Mouse (Mus musculus) adrenal gland, adult (tissue): Measurements from ENCODE around the gene Vma21-ps.
"Not testable (repeated sequence)": the region's sequence is repeated elsewhere in the genome, so short reads cannot be mapped to it uniquely, and the experiment has no call there.

Source experiments
- DNase-seq, 2 experiments: peaks; one replicate each; pipeline ENCODE4 v3.0.0; 2022 to 2023; ENCODE audit warnings: low spot score in 1 of 2; ENCODE audit not compliant: inconsistent age in 2 of 2

The Vma21-ps gene

DNA sequence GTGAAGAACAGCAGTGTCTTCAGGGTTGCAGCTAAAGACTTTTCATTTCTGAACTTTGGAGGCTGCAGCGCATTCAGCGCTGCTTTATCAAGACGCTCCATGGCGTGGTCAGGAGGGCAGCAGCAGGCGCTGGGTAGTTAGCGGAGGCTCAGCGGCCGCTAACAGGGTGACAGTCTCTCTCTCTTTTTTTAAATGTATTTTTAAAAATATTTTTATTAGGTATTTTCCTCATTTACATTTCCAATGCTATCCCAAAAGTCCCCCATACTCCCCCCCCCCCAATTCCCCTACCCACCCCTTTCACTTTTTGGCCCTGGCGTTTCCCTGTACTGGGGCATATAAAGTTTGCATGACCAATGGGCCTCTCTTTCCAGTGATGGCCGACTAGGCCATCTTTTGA is at the start of gene Vma21-ps:
Gene Vma21-ps, minus strand, starts transcription at position 101 of the 400 bp plus-strand sequence.
- not testable (repeated sequence) for DNase-seq

DNA sequence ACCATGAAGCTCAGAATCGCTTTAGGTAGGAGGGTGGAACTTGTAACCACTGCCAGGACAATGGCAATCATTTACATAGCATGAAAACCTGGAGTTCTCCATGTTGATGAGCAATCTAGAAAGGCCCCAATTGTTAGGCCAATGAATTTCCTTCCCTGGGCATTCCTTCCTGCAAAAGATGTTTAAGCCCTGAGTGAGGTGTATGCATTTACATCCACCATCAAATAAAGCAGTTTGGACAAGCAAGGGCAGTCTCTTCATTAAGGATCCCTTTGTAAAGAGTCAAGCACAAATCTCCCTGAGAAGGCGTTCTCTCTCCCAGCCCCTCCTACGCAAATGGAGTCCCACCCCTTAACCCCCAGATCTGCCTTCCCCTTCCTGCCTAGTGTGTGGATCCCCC is 46.0 kb upstream of the Vma21-ps start:
- DNase-seq = no peak

DNA sequence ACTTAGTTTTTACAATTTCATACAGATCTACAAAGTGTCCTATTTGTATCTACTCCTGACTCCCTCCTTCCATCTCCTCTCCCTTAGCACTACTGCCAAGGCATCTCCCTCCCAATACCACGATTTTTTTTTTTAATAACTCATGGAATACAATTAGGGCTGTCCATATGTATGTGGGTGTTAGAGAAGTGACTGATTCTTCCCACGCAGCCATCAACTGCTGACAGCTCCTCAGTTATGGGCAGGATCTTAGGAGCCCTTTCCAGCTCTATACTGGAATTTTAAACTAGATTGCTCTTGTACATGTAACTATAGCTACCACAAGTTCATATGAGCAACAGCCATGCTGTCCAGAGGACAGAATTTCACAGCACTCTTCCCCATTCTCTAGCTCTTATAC is 33.6 kb upstream of the Vma21-ps start:
- no peak for DNase-seq

DNA sequence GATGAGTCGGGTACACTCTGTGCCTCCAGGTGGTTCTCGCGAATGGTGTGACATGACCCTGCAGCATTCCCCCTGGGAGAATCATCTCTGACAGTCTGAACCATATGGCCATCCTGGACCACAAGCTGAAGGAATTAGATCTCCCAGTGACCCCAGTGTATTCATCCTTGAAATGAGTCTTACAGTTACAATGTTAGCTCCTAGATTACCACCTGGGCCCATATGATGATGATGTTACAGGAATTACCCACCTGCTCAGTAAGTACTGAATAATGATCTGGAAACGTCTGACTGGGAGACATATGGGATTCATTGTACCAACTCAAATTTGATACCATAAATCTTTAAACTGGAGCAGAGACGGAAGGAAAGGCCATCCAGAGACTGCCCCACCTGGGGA is 29.4 kb upstream of the Vma21-ps start:
- no peak for DNase-seq

DNA sequence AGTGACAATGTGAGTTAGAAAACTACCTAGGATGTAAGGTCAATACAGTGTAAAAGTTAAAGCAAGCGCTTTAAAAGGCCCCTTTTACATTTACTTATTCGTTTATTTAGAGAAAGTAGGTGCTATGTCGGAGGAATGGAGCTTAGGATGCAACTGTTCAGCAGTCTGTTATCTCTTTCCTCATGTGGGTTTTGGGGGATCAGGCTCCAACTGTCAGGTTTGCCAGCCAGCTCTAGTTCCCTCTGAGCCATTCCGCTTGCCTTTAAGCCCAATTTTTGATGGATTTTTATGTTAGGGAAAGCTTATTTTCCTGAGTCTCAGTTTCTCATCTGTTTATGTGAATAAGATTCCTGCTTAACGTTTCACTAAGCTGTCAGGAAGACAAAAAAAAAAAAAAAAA is 22.3 kb upstream of the Vma21-ps start:
- no peak for DNase-seq

DNA sequence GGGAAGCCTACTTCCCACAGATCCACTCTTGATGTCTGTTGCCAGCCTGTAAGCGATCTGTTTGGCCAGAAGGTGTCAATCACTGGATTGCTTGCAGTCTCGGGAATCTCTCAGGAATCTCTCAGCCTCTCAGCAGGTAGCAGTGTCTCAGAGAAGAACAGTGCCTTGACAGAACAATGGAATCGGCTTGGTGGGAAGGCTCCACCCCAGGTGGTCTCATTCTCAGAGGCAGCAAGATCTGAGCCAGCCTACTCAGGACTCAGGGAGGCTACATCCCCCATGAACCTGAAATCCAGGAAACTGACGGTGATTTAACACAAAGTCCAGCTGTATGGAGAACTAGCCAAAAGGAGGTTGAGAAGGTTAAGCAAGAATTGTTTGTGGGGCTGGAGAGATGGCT is 20.5 kb upstream of the Vma21-ps start:
- DNase-seq = no peak

DNA sequence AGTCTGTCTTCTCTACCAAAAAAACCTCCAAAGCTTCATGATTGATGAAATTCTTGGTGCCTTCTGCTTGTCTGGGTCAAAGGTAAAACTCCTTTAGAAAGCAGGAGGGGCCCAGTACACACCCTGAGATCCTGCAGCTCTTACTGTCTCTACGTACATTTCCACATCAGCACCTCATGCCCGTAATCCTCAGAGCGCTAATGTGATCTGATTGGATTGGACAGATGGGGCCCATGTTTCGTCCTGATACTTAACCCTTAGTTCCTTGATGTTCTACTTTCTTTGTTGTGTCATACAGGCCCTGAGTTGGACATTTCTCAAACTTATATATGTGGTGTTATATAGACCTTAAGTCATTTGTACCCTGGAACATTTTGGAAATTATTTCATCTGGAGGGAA is 9.6 kb downstream of the Vma21-ps start:
- DNase-seq = no peak

DNA sequence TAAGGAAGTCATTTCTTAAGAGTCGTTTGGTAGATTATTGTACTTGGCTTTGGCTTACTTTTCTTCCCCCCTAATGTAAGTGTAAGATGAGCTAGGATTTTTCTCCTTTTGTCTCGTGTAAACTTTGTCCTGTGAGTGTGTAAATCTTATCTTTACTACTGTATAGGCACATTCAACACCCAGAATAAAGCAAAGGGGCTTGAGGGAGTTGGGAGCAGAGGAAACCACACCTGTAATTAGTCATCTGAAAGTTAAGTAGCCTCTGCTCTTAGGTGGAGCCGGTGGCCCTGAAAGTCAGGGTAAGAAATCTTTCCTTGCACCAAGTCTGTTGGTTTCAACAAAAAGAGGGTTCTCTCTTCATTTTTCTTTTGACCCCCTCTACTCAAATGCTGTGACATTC is 23.6 kb downstream of the Vma21-ps start:
- DNase-seq = no peak

DNA sequence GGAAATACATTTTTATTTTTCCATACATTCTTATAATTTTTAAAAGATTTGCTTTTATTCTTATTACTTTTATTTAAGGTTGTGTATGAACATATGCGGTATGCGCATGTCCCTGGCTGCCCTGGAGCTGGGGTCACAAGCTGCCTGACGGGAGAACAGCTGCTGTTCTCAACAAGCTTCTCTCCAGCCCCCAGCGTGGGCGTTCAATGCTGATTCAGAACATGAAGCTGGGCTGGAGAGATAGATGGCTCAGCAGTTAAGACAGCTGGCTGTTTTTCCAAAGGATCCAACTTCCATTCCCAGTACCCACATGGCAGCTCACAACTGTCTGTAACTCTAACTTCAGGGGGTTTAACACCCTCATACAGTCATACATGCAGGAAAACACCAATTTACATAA is 35.7 kb downstream of the Vma21-ps start:
- no peak for DNase-seq

DNA sequence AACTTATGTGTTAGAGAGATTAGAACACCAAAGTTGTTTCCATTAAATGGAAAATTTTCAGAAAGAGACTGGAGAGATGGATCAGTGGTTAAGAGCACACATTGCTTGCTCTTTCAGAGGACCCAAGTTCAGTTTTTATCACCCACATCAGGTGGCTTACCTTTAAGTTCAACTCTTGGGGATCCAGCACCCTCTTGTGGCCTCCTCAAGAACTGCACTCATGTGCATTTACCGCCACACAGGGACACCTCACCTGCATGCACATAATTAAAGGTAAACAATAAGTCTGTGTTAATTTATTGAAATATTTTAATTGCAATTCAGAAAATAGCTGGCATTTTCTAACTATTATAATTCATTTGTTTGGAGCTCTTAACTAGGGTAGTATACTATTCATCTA is 37.3 kb downstream of the Vma21-ps start:
- no peak for DNase-seq
